Mouse (Mus musculus) CD4-positive, CD25-positive, alpha-beta regulatory T cell, adult 4 months (primary cell): Measurements from ENCODE around the gene Foxj3. TPM values are rescaled to one million over a fixed set of nuclear protein-coding genes. Genes with fewer than 3 reads are reported as not detected.

Source experiments
- ATAC-seq: one replicate; pipeline ENCODE4 v1.8.0; 2017
- polyA plus RNA-seq, 2 experiments: library from polyadenylated mRNA; unstranded; fragments of 100-300 nt; shearing (Covaris generic); gene quantifications; one replicate each; pipeline ENCODE4 v1.2.1; 2017

Foxj3 gene
- polyA plus RNA-seq, 2 experiments from 2014 or later, result 12.5 to 12.6 TPM

DNA sequence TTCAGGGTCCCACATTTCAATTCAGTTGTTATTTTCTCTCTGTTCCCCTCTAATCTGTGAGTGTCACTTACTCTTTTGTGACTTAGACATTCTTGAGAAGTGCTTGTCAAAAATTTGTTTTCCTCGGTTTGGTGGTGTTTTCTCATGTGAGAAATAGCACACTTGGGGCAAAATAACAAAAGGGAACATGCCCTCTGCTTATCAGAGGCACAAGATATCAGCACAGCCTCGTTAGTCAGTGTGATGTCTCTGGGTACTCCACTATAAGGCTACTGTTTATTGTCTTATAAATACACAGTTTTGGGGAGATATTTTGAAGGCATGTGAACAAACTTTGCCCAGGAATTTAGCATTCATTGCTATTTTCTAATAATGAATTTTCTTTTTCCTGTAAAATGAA lies 37.7 kb downstream of the Foxj3 start:
- ATAC-seq, result no peak

DNA sequence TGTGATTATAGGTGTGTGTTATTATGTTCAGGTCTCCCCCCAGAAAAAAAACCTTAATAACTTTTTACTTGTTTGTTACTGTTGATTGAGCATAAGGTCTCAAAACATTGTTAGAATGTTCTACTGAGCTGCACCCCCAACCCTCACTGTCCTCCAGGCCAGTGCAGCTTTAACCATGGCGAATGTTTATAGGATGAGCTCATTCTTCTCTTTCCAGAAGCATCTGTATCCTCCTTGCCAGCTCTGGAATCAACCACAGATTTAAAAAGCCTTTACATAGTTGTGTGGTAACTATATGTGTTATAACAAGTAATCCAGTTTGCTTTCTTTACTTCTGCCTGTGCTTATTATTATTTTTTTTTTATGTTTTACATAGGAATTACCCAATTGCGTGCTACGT lies 38.7 kb downstream of the Foxj3 start:
- no peak for ATAC-seq

DNA sequence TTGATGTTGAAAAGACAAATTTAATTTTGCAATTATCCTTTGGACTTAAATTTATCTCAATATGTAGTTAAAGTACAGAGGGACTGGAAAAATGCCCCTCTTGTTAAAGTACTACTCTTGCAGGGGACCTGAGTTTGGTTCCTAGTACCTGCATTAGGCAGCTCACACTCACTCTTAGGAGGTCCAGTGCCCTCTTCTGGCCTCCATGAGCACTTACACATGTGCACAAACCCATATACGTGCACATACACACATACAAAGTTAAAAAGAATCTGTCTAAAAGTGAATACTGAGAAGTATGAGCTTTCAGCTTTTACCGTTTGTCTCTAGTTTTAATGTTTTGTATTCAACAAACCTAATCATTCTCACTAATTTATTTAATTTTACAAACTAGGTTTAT lies 51.2 kb downstream of the Foxj3 start:
- no peak for ATAC-seq

DNA sequence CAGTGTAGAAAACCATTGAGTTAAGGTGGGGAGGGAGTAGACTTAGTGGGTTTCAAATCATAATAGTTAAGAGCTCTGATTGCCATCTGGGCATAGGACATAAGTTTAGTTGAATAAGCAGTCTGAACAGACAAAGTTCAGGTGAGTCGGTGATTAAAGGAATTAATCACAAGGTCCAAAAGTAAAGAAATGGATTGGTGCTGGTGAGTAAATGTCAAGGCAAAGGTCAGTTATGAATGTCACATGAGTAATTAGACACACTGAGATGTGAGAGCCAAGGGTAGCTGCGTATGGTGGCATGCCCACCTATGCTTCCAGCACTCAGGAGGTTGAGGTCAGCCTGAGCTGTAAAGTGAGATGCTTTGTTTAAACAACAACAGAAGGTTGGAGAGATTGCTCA lies 52.6 kb downstream of the Foxj3 start:
- no peak for ATAC-seq

DNA sequence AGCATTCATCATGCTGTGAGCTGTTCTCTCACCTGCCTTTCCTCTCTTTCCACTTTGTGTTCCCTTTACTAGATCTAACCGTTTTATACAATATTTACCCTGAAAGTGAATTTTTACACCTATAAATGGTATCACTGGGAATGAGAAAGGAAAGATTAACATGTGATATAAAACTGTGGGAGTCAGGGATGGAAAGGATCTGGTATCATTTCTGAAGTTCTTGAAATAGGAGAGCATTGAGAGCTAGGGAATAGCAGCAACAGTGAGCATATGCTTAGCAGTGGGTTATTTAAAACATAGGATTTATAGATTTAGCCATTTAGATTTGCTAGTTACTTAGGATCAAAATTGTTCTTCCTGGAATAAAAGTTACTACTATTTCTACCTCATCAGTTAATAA lies 53.2 kb downstream of the Foxj3 start:
- ATAC-seq, result no peak

DNA sequence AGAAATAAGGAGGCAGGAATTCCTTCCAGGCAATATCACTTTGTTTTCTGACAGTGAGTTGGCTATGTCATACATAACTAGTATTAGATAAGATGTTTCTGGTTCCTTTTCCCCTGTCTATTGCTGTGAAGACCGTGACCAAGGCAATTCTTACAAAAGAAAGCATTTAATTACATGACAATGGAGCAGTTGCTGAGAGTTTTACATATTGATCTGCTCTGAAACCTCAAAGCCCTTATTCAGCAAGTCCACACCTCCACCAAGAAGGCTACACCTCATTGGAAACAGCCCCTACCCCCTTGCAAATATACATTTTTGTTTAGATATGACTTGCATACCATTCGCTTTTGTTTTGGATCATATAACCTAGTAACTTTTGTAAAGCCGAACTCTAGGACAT lies 55.7 kb downstream of the Foxj3 start:
- no peak for ATAC-seq

DNA sequence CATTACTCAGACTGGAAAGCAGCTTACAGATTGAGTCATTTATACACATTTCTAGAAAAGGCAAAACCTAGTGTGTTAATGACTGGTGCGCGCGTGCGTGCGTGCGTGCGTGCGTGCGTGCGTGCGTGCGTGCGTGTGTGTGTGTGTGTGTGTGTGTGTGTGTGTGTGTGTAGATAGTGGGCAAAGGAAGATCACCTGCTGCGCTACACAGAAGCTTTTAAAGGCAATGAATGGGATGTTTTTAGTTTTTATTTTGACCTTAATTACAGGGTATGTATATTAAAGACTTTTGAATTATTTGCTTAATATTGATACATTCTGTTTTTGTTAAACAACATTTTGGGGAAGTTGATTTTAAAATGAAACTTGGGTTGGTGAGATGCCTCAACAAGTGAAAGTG lies 57.5 kb downstream of the Foxj3 start:
- no peak for ATAC-seq

DNA sequence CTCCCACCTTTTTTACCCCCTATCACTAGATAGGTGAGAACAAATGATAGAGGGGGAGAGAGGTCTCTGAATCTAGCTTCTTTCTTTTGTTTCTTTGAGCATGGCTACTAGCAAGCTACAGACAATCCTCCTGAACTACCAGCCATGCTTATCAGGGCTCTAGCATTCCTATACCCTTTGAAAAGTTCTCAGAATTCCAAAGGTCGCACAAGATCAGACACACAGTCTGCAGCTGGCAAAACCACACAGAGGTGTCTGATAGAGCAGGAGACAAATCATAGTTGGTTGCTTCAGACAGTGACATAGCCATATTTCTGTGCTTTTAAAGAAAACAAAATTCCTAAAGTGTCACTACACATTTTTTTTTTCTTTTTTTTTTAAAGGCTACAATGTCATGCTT lies 62.8 kb downstream of the Foxj3 start:
- no peak for ATAC-seq

DNA sequence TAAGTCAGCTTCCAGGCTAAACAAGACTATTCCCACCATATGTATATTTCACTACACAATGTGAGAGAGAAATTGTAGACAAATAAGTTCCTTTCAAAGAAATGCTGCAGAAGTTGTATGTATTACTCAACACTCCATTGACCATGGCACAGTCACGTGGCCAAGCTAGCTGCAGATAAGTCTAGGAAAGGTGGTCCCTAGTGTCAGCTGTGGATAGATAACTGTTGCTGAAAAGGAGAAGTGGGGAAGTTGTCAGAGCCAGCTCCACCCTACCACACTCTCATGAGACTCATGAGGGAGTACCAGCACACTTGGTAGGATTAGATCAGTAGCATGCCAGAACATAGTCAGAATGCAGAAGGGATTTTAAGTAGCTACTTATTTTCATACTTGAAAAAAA lies 72.7 kb downstream of the Foxj3 start:
- ATAC-seq, result no peak

DNA sequence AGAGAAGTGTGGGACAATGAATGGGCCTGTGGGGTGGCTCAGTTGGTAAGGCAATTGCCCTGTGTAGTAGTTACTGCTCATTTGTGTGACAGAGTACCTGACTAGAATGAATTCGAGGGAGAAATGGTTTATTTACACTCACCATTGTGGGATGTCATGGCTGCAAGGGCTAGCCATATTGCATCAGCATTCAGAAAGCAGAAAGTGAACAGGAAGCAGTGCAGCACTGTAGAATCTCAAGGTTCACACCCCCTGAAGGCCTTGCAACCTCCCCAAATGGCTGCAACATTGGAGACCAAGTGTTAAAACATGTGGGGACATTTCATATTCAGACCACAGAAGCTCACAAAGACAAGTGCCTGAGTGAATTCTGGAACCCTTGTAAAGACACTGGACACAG lies 77.3 kb downstream of the Foxj3 start:
- peak; percentile 58 for ATAC-seq

DNA sequence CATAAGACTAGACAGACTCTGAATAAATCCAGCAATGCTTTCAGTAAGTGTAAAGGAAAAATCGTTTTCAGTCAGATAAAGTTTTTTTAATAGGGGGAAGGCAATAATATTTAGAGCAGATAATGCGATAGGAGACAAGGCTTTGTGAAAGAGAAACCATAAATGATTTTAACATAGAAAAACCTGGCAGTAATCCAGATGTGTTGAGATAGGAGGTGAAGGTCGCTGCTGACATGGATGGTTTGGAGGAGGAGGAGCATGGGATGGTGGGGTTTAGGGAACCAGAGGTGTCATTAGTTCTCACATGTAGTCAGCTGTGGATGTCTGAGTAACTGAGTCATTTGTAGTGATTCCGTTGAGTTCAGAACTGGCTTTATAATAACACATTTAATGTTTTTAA lies 77.9 kb downstream of the Foxj3 start:
- peak; percentile 51 for ATAC-seq

DNA sequence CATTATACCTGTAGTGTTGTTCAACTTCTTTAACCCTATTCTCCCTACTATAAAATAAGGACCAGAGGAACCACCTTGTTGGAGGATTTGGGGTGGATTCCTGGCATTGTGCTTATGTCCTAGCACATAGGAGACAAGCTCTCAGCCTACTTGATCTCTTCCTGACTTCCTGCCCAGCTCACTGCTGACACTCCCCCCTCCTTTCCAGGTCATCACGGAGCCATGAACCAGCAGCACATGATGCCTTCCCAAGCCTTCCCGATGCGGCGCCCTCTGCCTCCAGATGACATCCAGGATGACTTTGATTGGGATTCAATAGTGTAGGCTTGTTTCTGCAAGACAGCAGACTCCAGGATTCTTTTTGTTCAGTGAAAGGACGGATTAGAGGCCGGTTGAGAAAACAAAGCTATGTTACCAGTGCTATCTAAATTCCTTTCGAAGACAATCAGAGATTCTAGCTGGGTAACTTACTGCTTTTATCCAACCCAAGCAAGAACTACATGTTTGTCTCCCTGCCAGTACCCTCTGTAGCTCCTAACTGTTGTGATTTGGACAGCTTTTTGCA lies 89.4 kb downstream of the Foxj3 start:
- ATAC-seq, result no peak

DNA sequence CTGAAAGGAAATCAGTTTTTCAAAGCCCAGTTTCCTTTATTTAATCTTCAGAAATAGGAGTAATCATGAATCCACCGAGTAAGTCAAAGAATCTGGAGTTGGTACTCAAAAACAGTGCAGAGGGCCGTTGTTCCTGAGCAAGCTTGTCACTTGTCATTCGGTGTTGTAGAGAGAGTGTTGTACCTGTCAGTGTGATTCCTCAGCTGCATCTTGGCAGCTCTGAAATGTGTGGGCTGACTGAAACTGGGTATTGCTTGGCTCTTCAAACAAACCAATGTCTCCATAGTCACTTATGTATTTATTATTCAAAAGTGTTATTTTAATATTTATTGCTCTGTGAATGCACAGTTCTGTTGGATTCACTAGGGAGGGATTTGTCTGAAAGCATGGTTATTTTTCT lies 90.1 kb downstream of the Foxj3 start:
- no peak for ATAC-seq

DNA sequence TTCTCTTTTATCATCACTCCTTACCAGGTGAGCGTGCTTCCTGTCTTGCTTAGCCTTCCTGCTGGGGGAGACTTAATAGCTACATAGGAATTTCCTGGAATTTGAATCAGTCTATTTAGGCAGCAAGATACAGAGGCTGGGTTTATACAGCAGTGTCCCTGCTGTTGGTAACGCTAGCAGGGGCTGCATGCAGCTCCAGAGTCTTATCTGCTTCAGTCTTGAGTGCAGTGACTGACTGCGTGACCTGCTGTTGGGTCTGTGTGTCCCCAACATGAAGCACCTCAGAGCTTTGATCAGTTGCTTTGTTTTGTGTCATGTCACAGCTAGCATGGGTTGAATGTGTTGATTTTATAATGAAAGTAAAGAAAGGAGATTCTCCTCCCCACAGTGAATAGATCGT lies 90.5 kb downstream of the Foxj3 start:
- no peak for ATAC-seq

DNA sequence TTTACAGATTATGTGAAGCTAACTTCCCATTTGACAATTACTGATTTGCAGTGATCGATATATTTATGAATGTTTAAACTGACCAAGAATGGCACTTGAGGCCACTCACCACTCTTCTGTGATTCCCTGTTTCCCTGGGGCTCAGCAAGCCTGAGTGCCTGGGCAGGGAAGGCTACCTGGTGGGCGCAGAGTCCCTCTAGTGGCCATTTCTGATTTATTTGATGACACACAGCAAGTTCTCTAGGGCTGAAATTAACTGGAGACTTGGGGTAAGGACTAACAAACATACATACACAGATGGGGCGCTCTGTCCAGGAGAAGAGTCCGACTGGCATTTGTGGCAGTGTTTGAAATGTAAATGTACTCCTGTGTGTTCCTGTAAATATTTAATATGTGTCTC lies 91.6 kb downstream of the Foxj3 start:
- ATAC-seq, result peak; percentile 41

DNA sequence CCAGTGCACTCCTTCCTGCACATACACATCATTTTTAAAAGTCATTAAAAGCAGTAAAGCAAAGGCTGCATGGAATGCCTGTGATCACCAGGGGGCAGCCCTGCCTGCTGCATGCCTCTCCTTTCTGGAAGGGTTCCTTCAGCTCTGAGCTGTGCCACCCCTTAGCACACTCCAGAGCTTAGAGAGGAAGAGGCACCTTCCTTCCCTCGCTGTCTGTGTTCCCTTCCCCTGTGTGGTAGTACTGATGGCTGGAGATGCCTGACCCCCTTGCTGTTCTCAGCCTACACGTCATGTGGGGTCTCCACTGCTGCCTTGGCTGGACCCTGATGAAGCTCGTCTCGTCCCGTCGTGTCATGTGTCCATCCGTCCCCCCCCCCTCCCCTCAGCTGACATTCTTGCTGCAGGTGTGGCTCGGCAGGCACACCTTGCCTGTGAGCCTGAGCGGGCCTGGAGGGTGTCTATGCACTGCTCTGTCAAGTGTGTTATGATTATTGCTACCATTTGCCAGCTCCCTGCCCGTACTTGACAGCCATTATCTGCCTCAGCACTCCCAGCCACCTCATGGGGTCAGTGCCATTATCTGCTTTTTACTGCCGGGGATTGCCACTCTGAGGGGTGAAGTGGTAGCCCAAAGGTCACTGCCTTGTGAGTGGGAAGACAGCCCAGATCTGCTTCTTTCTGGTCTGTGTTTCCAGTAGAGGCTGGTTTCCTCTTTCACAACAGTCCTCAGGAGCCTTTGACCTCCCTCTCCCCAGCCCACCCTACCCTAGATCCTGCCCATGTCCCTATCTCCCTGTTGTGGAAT lies 94.5 kb downstream of the Foxj3 start:
- ATAC-seq, result no peak

DNA sequence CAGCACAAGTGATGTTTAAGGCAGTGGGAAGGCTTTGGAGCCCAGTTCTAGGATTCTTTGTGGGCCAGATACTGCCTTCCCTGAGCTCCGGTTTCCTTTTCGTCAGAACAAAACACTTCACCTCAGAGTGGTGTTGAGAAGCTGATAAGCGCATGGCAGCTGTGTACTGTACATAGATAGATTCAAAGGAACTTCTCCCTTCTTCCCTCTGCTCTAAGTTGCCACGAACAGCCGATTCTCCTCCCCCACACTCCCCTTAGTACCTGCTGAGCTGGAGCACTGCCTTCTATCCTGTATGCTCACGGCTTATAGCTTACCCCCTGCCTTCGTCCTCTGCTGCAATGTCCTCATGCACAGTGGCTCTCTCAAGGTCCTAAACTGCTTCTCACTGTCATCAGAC lies 95.9 kb downstream of the Foxj3 start:
- no peak for ATAC-seq

DNA sequence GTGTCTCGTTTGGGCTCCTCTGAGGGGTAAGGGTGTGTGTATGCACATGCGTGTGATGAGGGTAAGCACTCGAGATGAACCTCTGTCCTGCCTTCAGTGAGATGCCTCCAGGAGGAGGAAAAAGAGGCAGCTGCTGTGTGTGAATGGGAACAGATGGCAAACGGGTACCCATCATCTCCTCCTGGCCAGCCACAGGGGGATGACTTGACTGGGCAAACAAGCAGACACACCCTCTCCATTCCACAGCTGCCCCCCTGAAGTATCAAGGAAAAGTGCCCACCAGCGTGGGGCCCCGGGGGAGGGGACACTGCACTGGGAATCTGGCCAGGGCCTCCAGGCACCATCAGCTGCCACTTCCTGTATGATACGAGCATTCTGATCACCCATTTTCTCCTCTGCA lies 96.5 kb downstream of the Foxj3 start:
- ATAC-seq, result no peak

DNA sequence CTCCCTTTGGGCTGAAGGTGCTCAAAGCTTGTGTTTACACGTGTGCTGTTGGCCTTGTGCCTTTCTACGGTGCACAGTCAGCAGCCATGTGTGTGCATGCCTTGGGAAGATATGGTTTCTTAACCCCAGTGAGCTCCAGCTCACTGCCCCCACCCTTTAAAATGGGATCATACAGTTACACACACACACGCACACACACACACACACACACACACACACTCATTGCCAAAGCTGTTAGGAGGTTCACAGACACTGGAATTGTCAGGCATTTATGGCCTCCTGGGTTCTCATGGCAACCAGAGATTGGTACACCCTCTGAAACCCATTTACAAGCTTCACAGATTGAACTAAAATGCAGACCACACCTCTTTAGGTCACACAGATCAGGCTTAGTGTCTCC lies 97.1 kb downstream of the Foxj3 start:
- ATAC-seq, result no peak

DNA sequence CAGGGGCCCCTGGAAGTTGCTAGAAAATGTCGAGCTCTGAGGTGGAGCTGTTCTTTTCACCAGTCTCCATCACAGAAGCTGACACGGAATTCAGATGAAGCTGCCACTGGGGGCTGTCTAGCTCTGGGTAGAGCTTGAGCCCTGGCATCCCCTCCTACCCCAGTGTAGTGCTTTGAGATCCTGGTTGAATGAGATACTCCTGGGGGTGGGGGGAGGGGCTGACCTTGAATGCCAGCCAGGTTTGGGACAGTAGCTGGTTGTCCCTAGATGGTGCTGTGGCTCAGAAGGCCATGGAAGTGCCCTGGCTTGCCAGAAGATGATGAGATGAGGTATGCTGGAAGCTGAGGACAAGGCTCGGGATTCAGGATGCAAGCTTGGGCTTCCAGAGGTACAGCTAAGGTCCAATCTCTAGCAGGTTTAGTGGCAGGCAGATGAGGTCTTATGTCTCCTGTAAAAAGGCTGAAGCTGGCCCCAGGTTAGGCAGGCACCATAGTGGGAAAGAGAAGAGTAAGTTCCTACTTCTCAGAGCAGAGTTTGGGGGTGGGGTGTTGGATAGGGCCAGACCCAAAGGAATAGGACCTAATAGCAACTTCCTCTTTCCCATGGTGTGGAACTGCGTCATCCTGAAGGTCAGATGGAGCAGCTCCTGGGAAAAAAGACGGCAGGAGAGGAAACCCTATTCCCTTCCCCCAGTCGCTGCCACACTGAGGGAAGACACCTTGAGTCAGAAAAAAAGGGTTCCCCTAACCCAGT lies 98.3 kb downstream of the Foxj3 start:
- ATAC-seq, result no peak

DNA sequence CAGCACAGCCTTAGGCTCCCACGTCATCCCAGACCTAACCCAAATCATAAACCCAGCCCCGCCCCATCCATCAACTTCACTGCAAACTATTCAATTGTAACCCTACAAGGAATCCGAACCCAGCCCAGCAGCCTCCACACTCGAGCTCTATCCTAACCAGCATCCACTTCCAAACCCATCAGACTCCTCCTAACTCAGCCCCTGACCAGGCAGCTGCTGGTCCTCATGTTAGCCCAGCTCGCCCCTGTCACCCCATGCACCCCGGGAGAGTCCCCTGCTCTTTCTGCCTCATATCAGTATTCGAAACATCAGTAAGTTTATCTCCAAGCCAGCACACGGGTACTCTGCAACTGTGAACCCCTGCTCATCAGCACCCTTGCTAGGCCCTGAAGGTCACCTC lies 98.9 kb downstream of the Foxj3 start:
- no peak for ATAC-seq

DNA sequence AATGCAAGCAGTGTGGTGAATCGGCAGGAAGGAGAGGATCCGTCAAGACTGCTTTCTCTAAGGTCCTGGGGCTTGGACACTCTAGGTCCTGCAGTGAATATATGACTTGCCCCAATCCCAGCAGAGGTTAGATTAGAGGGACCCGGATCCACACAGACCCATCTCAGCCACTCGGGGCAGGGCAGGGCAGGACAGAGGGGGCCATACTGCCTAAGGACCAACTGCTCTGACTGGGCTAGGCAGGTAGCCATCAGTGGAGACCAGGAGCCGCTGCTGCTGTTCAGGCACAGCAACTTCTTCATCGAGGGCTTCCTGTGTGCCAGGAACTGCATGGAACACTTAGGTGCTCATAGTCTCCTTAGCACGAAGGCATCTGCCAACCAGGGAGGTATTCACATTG lies 99.9 kb downstream of the Foxj3 start:
- no peak for ATAC-seq

DNA sequence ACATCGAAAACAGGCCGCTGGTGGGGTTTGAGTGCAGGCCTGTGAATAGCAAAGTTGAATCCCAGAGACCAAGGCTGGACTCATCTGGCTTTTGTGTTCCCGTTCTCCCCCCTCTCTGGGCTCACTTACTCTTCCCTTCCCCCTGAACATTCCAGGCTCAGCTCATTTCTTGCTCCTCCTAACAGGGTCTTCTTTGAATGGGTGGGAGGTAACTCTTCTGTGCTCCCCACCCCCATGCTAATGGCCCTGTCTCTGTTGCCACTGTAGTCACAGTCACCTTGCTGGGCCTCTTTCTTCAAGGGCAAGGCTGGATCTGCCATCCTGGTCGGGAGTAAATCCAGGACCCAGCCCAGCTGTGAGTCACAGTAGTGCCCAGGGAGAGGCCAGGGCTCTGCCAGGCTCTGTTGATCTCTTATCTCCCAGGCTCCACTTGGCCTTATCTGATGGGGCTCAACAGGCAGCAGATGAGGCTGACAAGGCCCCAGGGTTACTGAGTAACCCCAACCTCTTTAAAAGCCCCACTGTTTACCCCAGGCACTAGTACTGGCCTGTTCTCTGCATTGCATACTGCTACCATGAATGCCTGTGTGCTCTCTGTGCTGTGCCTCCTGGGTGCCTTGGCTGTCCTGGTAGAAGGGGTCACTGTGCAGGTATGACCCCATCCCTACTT lies 100.5 kb downstream of the Foxj3 start, which contains the start of gene Guca2a:
Guca2a (plus strand) TSS at position 529 of the 670 bp plus-strand sequence.
- no peak for ATAC-seq
